Mouse (Mus musculus) R1 (cell line): ENCODE data around the gene Gsk3a.

ENCODE experiments used
- DNase-seq: peaks from one replicate; pipeline ENCODE4 v3.0.0-alpha.2; 2018; ENCODE audit warnings: low read depth, low spot score

The Gsk3a gene

DNA sequence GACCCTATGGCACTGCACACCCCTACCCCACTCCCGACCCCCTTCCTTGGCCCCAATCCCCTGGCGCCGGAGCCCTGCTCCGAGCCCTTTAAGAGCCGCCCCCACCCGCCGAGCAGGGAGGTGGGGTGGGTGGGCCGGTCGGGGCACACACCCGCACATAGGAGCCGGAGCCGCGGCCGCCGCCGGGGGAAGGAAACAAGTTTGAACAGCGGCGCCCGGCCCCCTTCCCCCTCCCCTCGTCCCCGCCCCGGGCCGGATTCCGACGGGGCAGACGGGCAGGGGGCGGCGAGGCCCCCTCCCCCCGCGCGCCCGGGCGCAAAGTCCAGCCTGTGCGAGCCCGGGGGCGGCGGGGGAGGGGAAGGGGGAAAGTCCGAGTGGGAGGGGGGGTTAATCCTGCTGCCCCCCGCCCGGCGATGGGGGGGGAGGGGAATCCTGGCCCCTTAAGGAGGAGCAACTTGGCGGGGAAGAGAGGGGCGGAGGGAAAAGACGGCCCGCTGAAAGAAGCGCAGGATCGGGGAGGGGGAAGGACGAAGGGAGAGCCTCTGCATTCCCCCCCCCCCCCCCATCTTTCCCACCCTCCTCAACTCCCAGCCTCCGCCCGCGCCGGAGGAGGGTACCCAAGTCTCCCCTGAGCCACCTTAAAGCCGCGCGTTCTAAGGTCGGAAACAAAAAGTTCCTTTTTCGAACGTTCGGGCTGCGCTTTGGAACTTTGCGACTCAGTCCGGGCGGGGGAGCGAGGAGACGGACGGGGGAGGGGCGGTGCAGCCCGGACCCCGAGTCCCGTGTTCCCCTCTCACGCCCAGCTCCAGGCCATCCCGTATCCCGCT lies 11.9 kb upstream of the Gsk3a start:
- DNase-seq = peak; percentile 88

DNA sequence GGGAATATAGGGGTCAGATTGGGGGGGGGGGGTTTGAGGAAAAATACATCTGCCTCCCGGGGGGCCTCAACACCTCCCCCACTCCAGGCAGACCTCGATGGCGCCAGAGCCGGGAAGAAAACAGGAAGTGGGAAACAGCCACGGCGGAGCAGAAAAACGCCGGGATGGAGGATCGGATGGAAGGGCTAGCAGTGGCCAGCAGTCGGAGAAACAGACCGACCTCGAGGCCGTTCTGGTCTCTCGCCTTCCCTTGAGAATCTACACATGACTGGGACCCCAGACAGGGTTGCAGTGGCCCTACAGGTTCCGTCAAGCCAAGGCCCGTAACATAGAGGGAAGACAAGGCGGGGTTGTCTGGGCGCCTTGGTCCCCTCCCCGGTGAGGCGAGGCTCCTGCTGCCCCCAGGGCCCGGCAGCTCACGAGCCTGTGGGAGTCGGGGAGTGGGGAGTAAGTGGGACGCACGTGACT lies 11.2 kb upstream of the Gsk3a start:
- peak; percentile 39 for DNase-seq

DNA sequence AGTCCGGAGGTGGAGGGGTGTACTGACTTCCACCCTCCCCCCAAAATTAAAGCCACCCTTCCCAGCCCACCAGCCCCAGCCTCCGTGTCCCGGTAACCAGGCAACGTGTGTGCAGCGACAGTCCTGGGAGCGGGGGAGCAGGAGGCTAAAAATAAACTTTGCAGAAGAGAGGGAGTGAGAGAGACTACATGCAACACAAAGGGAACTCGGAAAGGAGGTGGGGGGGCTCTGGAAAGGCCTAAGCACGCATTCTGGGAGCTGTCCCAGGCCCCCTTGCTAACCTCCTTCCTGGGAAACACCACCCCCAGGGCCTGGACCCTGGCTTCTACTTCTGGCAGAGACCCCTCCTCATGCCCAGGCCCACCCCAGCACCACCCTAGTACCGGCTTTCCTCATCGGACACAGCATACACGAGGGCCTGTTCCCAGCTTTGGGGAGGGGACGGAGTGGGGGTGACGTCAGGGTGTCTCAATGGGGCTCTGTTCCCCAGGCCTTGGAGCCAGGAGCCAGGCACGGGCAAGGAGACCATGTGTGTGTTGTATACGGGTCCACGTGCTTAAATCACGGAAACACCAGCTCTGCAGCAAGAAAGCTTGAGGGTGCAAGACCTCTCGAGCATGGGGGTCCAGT lies 10.5 kb upstream of the Gsk3a start:
- peak; percentile 66 for DNase-seq

DNA sequence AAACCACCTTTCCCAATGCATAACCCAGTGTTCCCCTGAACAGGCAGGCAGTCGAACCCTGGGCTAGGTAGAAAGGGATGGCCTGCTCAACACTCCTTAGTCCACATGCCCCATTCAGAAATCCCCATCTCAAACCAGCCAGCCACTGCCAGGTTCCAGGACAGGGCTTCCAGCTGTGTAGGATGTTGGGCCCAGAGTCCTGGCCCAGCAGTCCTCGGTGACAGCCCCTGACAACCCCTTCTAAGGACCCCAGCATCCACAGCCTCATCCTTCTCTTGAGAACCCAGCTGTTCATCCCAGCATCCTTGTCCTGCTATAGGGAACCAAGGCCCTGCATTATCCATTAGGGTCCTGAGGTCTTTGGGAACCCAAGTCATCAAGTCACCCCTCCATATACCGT lies 9.8 kb upstream of the Gsk3a start:
- no peak for DNase-seq

DNA sequence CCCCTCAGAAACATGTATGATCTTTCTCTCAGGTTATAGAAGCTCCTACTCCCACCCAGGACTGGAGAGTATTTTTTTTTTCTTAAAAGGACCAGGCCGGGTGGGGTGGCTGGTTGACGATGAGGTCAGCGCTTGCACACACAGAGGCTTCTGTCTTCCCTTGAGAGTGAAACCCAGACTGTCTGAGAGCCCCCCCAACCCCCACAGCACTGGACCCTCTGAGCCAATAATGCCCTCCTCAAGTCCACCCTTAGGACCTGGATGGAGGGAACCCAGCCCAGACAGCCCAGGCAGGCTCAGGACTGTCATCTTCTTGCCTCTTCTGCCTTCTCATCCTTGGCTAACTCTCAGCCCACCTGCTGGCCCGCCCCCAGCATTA lies 9.1 kb upstream of the Gsk3a start:
- DNase-seq = no peak

DNA sequence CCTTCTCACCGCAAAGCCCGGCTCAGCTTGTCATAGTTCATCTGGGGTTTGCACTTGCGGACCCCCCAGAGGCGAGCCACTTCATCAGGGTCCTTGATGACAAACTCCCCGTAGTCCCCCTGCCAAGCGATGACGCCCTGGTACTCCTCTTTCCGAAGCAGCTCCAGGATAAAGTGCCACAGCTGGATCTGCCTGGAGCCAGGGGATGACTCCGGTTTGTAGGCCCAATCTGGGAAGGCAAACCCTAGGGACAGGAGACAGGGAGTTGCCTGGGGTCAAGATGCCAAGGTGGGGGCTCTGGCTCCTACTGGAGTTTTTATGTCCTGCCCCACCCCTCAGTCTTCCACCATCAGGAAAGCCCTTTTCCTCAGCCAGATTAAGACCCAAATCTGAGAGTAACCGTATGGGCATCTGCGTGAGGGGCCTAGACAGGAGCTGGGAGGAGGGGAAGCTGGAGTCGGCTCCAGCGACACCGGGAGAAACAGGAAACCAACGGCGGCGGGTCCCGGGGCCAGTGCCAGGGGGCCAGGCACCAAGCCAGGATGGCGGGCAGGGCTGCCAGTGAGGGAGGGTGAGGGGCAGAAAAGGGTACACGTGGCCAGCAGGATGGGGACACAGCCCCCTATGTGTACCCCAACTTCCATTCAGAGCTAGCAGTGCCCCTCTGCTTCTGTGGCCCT lies 8.6 kb upstream of the Gsk3a start:
- no peak for DNase-seq

DNA sequence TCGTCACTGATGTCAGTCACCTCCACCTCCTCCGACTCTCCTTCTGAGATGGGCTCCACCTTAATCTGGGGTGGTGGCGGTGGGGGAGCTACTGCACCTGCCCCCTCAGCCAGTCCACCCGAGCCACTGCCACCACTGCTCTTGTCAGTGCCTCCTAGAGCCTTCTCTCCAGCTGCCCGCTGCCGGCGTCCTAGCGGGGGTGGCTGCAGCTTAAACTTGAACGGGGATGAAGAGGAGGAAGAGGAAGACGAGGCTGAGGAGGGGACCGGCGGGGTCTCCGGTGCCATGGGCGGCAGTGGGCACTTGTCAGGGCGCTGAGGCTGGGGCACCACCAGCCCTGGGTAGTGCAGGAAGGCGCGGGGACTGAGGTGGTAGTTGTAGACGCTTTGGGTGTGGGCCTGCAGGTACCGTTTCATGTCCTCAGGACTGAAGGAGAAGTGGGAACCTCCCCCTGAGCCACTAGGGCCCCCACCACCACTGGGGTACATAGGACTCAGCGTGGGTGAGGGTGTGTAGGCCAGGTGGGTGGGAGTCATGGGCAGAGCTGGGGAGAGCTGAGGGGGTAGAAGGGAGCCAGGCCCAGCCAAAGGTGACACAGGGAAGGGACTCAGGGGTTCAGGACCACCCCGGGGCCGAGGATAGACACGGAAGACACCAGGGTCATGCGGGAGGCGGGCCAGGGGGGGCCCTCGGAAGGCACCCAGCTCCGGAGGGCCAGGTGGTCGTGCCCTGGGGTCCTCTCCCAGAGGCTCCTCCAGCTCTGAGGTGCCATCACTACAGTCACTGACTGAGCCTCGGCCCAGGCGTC lies 7.1 kb upstream of the Gsk3a start:
- DNase-seq = no peak

DNA sequence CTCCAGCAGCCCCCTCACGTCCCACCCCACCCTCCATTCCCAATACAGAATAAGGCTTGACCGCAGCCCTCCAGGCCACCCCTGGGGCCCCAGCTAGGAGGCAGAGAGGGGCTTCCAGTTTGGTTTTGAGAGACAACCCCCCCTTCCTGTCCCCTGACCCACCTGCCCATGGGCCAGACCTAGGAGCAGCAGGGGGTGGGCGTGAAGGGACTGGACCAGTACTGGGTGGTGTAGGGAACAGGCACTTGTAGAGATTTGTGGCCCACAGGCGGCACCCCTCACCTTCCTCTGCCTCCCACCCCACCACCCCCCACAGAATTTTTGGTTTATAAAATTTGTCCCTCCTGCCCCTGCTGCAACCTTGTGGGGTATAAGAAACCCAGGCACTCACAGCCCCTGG lies 5.7 kb upstream of the Gsk3a start:
- no peak for DNase-seq

DNA sequence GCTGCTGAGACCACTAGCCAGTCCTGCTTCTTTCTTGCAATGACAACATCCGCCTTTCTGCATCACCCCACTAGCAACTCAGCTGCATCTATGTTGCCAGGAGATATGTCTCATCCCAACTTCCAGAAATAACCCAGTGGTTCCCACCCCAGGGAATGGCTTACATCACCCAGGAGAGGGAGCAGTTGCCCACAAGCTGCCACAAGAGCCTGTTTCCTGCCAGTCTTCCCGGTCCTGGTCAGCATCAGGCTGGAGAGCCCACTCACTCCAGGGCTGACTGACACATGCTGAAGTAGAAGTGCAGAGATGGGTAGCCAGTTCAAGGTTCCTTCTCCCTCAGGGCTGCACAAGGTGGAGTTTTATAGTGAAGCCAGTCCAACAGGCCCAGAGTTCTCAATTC lies 3.4 kb upstream of the Gsk3a start:
- peak; percentile 77 for DNase-seq

DNA sequence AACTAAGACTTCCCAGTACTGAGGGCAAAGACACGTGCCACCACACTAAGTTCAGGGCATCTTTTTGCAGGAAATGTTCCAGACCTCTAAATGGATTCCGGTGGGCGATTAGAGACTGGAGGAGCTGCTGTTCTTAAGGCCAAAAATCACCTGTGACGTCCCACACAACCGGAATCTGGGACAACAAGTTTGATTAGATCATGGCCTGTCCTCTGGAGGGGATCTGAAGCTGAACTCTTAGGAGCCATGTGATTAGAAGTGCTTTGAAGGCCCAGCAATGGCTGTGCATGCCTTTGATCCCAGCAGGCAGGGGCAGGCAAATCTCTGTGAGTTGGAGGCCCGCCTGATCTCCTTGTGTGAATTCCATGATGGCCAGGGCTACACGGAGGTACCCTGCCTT lies 3.0 kb upstream of the Gsk3a start:
- no peak for DNase-seq

DNA sequence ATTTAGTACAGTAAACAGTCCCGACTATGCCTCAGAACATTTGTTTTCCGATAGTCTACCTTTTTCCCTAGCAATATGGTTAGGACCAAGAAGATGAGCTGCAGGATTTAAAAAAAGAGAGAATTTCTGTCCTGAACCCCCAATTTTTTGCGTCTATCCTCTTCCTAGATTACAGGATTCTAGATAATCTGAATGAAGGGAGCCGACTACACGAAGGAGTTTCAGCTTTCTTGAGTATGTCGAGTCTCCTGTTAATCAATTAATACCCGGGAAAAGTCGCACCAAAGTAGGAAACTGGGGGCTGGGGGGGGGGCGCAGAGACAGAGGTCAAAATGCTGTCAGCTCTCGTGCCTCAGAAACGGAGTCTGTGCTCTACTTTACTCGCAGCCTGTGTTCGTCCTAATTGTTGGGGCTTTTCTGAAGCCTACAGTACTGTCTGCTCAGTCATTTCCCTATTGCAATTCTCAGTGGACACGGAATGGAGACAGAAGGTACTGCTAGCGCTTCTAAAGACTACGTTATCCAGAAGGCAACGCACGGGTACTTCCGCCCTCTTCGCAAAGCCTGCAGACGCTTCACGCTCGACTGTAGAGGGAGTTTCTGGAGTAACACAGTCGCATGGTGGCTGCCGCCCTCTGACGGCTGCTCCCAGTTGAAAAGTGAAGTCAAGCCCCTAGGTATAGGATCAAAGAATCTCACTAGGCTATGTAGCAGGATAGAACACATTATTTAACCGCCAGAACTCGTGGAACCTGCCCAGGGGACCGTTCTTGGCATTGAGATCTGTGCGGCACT lies 1.4 kb upstream of the Gsk3a start:
- DNase-seq = peak; percentile 92

DNA sequence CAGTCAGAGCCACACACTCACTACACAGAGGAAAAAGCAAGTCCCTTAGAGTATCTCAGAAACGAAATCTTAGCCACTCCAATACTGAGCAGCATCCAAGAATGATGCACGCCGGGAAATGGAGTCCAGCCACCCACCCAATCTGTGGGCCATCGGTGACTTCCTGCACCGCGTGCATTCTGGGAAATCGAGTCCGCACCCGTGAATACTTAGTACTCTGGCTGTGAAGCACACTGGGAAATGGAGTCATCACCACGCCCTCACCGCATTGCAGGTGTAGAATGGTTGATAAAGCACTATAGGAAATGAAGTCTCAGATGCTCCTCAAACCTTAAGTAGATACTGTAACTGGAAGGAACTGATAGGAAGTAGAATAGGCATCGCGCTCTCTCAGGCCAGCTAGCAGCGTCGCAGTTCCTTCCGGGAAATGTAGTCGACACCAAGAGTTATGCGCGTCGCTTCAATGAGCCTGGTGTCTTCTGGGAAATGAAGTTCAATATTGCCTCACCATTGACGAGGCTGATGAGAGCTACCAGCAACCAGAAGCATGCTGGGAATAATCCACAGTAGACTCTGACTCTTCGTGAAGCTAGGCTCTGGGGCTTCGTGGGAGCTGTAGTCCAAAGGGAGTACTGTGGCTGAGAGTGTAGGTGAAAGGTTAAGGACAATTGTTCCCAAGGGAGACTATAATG lies 510 bp upstream of the Gsk3a start:
- DNase-seq = peak; percentile 98

DNA sequence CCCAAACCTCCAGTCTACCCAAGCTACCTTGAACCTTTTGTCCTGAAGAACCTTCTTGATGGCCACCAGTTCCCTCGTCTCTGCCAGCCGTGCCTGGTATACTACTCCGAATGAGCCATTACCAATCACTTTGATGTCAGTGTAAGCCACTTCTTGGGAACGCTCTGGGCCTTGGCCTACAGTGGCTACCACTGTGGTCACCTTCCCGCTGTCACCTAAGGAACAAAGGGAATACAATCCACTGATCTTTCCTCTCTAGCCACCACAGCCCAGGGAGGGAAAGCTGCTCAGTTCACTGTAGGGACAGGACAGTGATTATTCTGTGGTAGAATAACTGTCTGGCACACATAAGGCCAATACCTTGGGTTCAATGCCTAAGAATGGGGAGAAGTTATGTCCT lies 2.1 kb downstream of the Gsk3a start:
- no peak for DNase-seq

DNA sequence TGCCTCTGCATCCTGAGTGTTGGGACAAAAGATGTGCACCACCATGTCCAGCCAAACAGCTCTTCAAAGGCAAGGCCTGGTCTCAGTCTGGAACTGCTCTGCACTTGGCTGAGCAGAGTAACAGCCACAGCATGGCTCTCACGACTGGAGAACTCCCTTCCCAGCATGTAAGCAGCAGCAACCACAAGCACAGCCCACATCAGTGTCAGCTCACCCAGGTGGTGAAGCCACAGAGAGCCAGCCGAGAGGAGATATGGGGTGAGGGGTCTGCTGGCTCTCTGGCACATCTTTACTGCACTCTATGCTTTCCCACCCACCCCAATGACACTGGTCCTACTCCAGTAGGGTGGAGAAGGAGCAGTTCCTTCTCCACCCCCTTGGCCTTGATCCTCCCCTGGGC lies 4.6 kb downstream of the Gsk3a start:
- DNase-seq = no peak

DNA sequence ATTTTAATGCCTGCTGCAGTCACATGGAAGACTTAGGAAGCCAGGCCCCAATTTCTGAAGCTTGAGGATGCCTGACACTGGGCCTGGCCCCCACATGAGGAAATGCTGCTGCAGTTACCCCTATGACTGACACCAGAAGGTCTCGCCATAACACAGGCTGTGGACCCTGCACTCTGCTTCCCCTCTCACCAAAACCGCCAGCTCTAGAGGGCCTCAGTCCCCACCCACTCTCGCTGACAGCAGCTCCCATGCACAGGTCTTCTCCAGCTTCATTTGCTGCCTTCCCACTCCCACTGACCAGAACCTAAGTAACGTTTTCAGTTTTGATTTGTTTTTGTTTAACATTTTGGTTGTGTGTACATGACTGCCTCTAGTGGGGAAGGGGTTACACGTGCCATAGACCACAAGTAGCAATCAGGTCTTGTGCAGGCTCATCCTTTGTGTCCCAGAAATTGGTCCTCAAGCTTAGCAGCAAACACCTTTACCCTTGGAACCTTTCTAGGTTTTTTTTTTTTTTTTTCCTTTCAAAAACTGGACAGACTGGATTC lies 5.5 kb downstream of the Gsk3a start:
- no peak for DNase-seq

DNA sequence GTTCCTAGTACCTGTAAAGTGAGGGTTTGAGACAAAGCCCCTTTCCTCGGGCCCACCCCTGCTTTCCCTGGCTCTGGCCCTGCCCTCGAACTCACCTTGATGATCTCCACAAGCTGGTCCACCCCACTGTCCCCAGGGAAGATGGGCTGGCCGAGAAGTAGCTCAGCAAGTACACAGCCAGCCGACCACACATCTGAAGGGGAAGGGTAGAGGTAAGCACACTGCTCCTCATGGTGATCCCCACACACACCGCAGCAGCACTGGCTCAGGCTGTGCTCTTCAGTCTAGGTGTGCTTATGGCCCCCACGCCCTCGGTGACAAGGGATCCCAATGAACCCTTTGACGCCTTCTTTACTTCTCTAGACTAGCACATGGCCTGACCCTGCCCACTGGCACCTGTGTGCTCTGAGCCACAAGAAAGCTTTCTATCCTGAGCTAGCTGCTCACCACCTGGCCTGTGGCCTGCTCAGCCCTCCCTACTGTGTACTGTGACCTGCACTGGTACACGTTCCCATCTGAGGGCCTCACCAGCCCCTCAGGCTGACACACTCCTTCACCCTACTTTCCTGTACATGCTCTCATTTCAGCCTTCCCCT lies 6.9 kb downstream of the Gsk3a start:
- no peak for DNase-seq

DNA sequence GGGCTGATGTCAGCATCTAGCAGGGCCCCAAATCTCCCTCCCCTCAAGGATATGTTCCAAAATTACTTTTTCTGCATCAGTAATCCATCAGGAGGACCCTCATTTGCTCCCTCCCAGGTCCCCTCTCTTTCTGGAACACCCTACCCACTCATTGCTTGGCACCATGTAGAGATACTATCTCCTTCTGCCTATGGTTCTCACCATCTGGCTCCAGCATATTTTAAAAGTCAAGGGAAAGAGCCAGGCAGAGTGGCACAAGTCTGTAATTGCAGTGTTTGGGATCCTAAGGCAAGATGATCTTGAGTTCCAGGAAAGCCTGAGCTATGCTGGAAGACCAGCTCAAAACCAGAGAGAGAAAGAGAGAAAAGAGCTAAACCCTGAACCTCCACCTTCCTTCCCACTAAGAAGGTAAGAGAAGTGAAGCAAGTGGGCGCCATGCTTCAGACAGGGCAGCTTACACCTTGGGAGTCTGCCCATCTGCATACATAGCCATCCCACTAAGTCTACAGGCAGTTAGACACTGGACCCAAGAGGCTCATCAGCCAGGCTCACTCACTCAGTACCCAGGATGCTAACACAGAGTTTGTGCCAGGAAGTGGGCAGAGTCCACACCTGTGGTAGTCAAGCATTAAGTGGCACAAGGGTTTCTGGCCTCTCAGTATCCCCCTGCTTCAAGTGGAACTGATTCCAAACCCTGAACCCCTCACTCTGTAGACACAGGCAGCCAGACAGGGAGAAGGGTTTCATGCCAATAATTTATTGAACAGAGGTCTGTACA lies 9.9 kb downstream of the Gsk3a start:
- no peak for DNase-seq

DNA sequence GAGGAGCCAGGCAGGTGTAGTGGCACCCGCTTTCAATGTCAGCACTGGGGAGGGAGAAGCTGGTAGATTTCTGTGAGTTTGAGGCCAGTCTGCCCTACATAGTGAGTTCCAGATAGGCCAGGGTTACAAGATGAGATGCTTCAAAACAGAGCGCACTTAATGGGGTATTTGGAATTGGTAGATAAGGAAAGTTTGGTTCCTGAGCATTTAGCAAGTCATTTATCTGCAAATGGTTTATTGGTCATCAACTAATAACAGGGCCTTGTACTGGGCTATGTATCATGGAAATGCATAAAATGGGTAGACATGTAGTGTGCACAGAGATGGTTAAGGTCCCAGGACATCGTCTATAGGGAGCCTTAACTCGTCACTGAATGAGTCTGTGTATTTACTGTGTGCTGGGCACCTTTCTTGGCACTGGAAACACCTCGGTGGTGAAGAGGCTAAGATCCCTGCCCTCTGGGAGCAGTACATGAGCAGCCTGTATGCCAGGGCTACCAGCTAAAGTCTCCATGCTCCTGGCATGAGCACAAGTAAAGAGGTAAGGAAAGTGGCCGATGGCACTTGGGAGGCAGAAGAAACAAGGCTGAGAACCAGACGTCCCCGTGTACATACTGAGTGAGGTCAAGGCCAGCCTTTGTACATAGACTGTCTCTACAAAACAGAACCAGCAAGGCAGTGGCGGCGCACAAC lies 15.2 kb downstream of the Gsk3a start:
- DNase-seq = no peak
